19 mouse cellular contexts compared by ENCODE assay signal in the genomic region with DNA sequence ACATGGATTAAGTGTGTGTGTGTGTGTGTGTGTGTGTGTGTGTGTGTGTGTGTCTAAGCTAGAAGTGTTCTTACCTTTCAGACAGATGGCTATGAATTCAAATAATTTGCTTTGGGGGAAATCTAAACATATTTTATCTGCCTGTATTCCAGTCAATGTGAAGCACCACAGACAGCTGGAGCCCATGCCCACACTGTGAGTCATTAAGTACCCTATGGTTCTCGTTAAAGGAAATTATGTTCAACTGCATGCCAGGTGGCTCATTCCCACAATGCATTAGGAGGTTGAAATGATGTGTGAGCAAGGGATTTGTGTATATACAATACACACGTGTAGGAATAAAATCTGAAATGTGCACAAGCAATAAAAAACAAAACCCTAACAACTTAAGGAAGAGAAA.
DNase-seq lines count a peak whose midpoint lies in the region; ATAC-seq lines count a peak whose summit lies in the region.
"Had no signal": no experiment of that assay in that cellular context is flagged by ENCODE, and none has a peak within 500 bp of the region (broad histone marks: within the 10 kb centered on the region; RNA-seq: fewer than 3 reads in every experiment).

No protein-coding gene starts in this region.

- H3K4me3 ChIP-seq in forebrain, embryonic 14.5 days (ENCODE audit: low read depth, low read length): no peak overlapping the region
- H3K4me3 ChIP-seq in forebrain, embryonic 12.5 days (replicated peaks): no peak overlapping the region
- no peak overlapping the region for H3K4me3 ChIP-seq in neural tube, embryonic 13.5 days
- no peak overlapping the region for H3K4me3 ChIP-seq in kidney, embryonic 15.5 days (replicated peaks)
- H3K4me3 ChIP-seq: erythroblast, embryonic 14.5 days; intestine, embryonic 15.5 days; liver, embryonic 13.5 days; midbrain, embryonic 12.5 days; neural tube, embryonic 12.5 days; stomach, embryonic 15.5 days had no signal

- no peak overlapping the region for H3K27ac ChIP-seq in forebrain, embryonic 14.5 days (ENCODE audit: low read depth, low read length)
- H3K27ac ChIP-seq in forebrain, embryonic 12.5 days: no peak overlapping the region
- no peak overlapping the region for H3K27ac ChIP-seq in neural tube, embryonic 13.5 days (replicated peaks)
- H3K27ac ChIP-seq in kidney, embryonic 15.5 days: no peak overlapping the region
- H3K27ac ChIP-seq: intestine, embryonic 15.5 days; liver, embryonic 13.5 days; midbrain, embryonic 12.5 days; neural tube, embryonic 12.5 days; stomach, embryonic 15.5 days had no signal

- H3K4me2 ChIP-seq in forebrain, embryonic 14.5 days (ENCODE audit: low read length): no peak overlapping the region
- H3K4me2 ChIP-seq in forebrain, embryonic 12.5 days: no peak overlapping the region
- no peak overlapping the region for H3K4me2 ChIP-seq in neural tube, embryonic 13.5 days
- no peak overlapping the region for H3K4me2 ChIP-seq in kidney, embryonic 15.5 days
- H3K4me2 ChIP-seq: intestine, embryonic 15.5 days; liver, embryonic 13.5 days; midbrain, embryonic 12.5 days; neural tube, embryonic 12.5 days; stomach, embryonic 15.5 days had no signal

- no peaks in the 10 kb centered on the region for H3K36me3 ChIP-seq in forebrain, embryonic 14.5 days (ENCODE audit: control insufficient read depth, insufficient read depth, low read length)
- H3K36me3 ChIP-seq in forebrain, embryonic 12.5 days (replicated peaks): no peaks in the 10 kb centered on the region
- H3K36me3 ChIP-seq in neural tube, embryonic 13.5 days: no peaks in the 10 kb centered on the region
- H3K36me3 ChIP-seq in kidney, embryonic 15.5 days: no peaks in the 10 kb centered on the region
- H3K36me3 ChIP-seq: intestine, embryonic 15.5 days; liver, embryonic 13.5 days; midbrain, embryonic 12.5 days; neural tube, embryonic 12.5 days; stomach, embryonic 15.5 days had no signal

- ATAC-seq in forebrain, embryonic 14.5 days: peak; percentile 50; the same call in 1 of the 2 replicates
- ATAC-seq in forebrain, embryonic 12.5 days (ENCODE audit: low FRiP score): no peak
- ATAC-seq in neural tube, embryonic 13.5 days (ENCODE audit: low read depth): peak; percentile 65; the same call in 1 of the 2 replicates
- no peak for ATAC-seq in kidney, embryonic 15.5 days (replicated peaks; ENCODE audit: low FRiP score)
- ATAC-seq: intestine, embryonic 15.5 days had no signal

- WGBS in forebrain, embryonic 14.5 days: 24% methylated on average over 2 of the region's 2 CpGs
- 50% methylated on average over 2 of the region's 2 CpGs for WGBS in forebrain, embryonic 12.5 days
- WGBS in neural tube, embryonic 13.5 days: 36% methylated on average over 2 of the region's 2 CpGs
- WGBS in kidney, embryonic 15.5 days: 69% methylated on average over 2 of the region's 2 CpGs

- H3K27me3 ChIP-seq in forebrain, embryonic 14.5 days (replicated peaks; ENCODE audit: control insufficient read depth, insufficient read depth, low read length): no peaks in the 10 kb centered on the region
- no peaks in the 10 kb centered on the region for H3K27me3 ChIP-seq in forebrain, embryonic 12.5 days
- no peaks in the 10 kb centered on the region for H3K27me3 ChIP-seq in neural tube, embryonic 13.5 days
- no peaks in the 10 kb centered on the region for H3K27me3 ChIP-seq in kidney, embryonic 15.5 days
- H3K27me3 ChIP-seq: intestine, embryonic 15.5 days; liver, embryonic 13.5 days; midbrain, embryonic 12.5 days; neural tube, embryonic 12.5 days; stomach, embryonic 15.5 days had no signal

- no peaks in the 10 kb centered on the region for H3K9me3 ChIP-seq in forebrain, embryonic 14.5 days (replicated peaks; ENCODE audit: control insufficient read depth, low read length)
- no peaks in the 10 kb centered on the region for H3K9me3 ChIP-seq in forebrain, embryonic 12.5 days
- H3K9me3 ChIP-seq in neural tube, embryonic 13.5 days: 0 out of 2 replicates have a peak, but pooled peaks cover 4% of the 10 kb centered on the region
- no peaks in the 10 kb centered on the region for H3K9me3 ChIP-seq in kidney, embryonic 15.5 days (replicated peaks)
- H3K9me3 ChIP-seq: intestine, embryonic 15.5 days; liver, embryonic 13.5 days; midbrain, embryonic 12.5 days; neural tube, embryonic 12.5 days; stomach, embryonic 15.5 days had no signal

- H3K9ac ChIP-seq in forebrain, embryonic 14.5 days (ENCODE audit: low read length): no peak overlapping the region
- no peak overlapping the region for H3K9ac ChIP-seq in forebrain, embryonic 12.5 days
- no peak overlapping the region for H3K9ac ChIP-seq in neural tube, embryonic 13.5 days
- no peak overlapping the region for H3K9ac ChIP-seq in kidney, embryonic 15.5 days
- H3K9ac ChIP-seq: intestine, embryonic 15.5 days; liver, embryonic 13.5 days; midbrain, embryonic 12.5 days; neural tube, embryonic 12.5 days; stomach, embryonic 15.5 days had no signal

- DNase-seq in forebrain, embryonic 14.5 days (ENCODE audit: low spot score): peak; percentile 46
- no peak for DNase-seq in neural tube, embryonic 10.5 days (ENCODE audit: extremely low spot score, low spot score)
- DNase-seq in layer of hippocampus, postnatal 36 days: peak; percentile 9 to 12
- DNase-seq in right cerebral cortex, postnatal 25 days: peak; percentile 28
- no peak for DNase-seq in lung, postnatal 4 days
- DNase-seq: cerebellum, postnatal 25 days; heart, adult 11 months; kidney, postnatal 36 days; liver, embryonic 13.5 days; lung, postnatal 10 days; thymus, postnatal 4 days had no signal

- no peaks in the 10 kb centered on the region for H3K4me1 ChIP-seq in forebrain, embryonic 14.5 days (ENCODE audit: control insufficient read depth, insufficient read depth, low read length)
- H3K4me1 ChIP-seq in forebrain, embryonic 12.5 days: no peaks in the 10 kb centered on the region
- H3K4me1 ChIP-seq in neural tube, embryonic 13.5 days (replicated peaks): 0 out of 2 replicates have a peak, but pooled peaks cover 5% of the 10 kb centered on the region
- no peaks in the 10 kb centered on the region for H3K4me1 ChIP-seq in kidney, embryonic 15.5 days
- H3K4me1 ChIP-seq: intestine, embryonic 15.5 days; liver, embryonic 13.5 days; midbrain, embryonic 12.5 days; neural tube, embryonic 12.5 days; stomach, embryonic 15.5 days had no signal

Comparison
In these comparisons a context has a peak if more than half of its experiments do, and no peak if none do; other contexts are left out.
1. ATAC-seq: peak in forebrain, embryonic 14.5 days (single experiment) and neural tube, embryonic 13.5 days (single experiment); none in forebrain, embryonic 12.5 days (single experiment) and kidney, embryonic 15.5 days (single experiment).
2. DNase-seq: peak in forebrain, embryonic 14.5 days (single experiment), layer of hippocampus, postnatal 36 days (2 of 2) and right cerebral cortex, postnatal 25 days (single experiment); none in neural tube, embryonic 10.5 days (single experiment) and lung, postnatal 4 days (0 of 2).